Mouse (Mus musculus) gastrocnemius, postnatal 36 days (tissue): ENCODE measurements around the gene Pdcd6. TPM values are rescaled to one million over a fixed set of nuclear protein-coding genes. Genes with fewer than 3 reads are reported as not detected.

Experiments used
- DNase-seq, 2 experiments: peaks; one replicate each; pipeline ENCODE4 v3.0.0; 2022
- intact Hi-C: fragments of 180-260 bp; cut with DNase I; formaldehyde crosslinking; loops from one replicate; pipeline ENCODE4 v1.15.1; 2025
- long read RNA-seq, 2 experiments: library from polyadenylated mRNA; stranded (forward); transcript quantifications; one replicate each; pipeline ENCODE4 v2.0.0; 2021
- total RNA-seq, 2 experiments: library from RNA; stranded (reverse); gene quantifications; 2 replicates each; pipeline ENCODE4 v1.2.3; 2021

Gene Pdcd6
- total RNA-seq: 10 to 100 TPM; 15.4 to 18.1 TPM
- long read RNA-seq, experiment 1, transcript Pdcd6-201 (6 exons, 1,131 nt): major isoform, 12 of 19 reads
- long read RNA-seq, experiment 1, partial matches to known transcripts: 1 of 19 reads
- long read RNA-seq, experiment 1, other reads (novel, unspliced or antisense): 3 of 19 reads
- long read RNA-seq, experiment 2, transcript Pdcd6-203 (6 exons, 1,376 nt): minor isoform, 10 of 36 reads
- long read RNA-seq, experiment 2, transcript Pdcd6-201 (6 exons, 1,131 nt): major isoform, 23 of 36 reads
- long read RNA-seq, experiment 2, partial matches to known transcripts: 1 of 36 reads
- long read RNA-seq, experiment 2, other reads (novel, unspliced or antisense): 2 of 36 reads

GRCm38 (mm10) chr13:74317170-74317849 is at the start of gene Pdcd6:
Gene Pdcd6 (minus strand): TSS chr13:74317580.
- intact Hi-C loops: no loop called here
- peak; percentile 85 to 91 for DNase-seq

- DNase-seq: peak; percentile 32 to 64
- intact Hi-C loops: loop anchor here (10.0 kb wide), 1 partner anchor 91 kb away; no protein-coding TSS in a partner anchor
Measured at GRCm38 (mm10) chr13:74363859-74364235, 46.5 kb upstream of the Pdcd6 start, which contains the start of gene Lrrc14b. Gene Lrrc14b (minus strand): TSS chr13:74364005.

- intact Hi-C loops: loop anchor here (10.0 kb wide), 1 partner anchor 91 kb away; no protein-coding TSS in a partner anchor
Measured at GRCm38 (mm10) chr13:74363176-74363858, 45.9 kb upstream of the Pdcd6 start.

GRCm38 (mm10) chr13:74362218-74362617 is 44.8 kb upstream of the Pdcd6 start:
- DNase-seq: no peak
- intact Hi-C loops: loop anchor here (10.0 kb wide), 1 partner anchor 93 kb away; no protein-coding TSS in a partner anchor

More at GRCm38 (mm10) chr13:74363176-74363858, 45.9 kb upstream of the Pdcd6 start:
- DNase-seq: peak in 1 of 2 experiments; percentile 47

- DNase-seq: no peak
- intact Hi-C loops: no loop called here
Measured at GRCm38 (mm10) chr13:74356491-74356890, 39.1 kb upstream of the Pdcd6 start.

- intact Hi-C loops: no loop called here
- DNase-seq: no peak
Measured at GRCm38 (mm10) chr13:74350435-74350906, 33.1 kb upstream of the Pdcd6 start.

GRCm38 (mm10) chr13:74349566-74350434 is 32.4 kb upstream of the Pdcd6 start, which contains the start of the genes Sdha and Ccdc127:
Gene Sdha (minus strand): TSS chr13:74350280.
Gene Ccdc127 (plus strand): TSS chr13:74350309.
- peak; percentile 94 to 96 for DNase-seq
- intact Hi-C loops: loop anchor here (10.0 kb wide), 1 partner anchor 155 kb away; no protein-coding TSS in a partner anchor

- DNase-seq: no peak
- intact Hi-C loops: loop anchor here (10.0 kb wide), 1 partner anchor 164 kb away; no protein-coding TSS in a partner anchor
Measured at GRCm38 (mm10) chr13:74341036-74341435, 23.7 kb upstream of the Pdcd6 start.

GRCm38 (mm10) chr13:74329321-74329720 is 11.9 kb upstream of the Pdcd6 start:
- no peak for DNase-seq
- intact Hi-C loops: loop anchor here (10.0 kb wide), 1 partner anchor 1805 kb away; no protein-coding TSS in a partner anchor

GRCm38 (mm10) chr13:74316789-74317169 is 601 bp downstream of the Pdcd6 start:
- intact Hi-C loops: no loop called here
- no peak for DNase-seq

GRCm38 (mm10) chr13:74316386-74316785 is 994 bp downstream of the Pdcd6 start:
- DNase-seq: no peak
- intact Hi-C loops: no loop called here

GRCm38 (mm10) chr13:74314616-74315015 is 2.8 kb downstream of the Pdcd6 start:
- intact Hi-C loops: no loop called here
- no peak for DNase-seq

- no peak for DNase-seq
- intact Hi-C loops: loop anchor here (10.0 kb wide), 1 partner anchor 341 kb away; the partner anchor contains the start of gene Zdhhc11
Measured at GRCm38 (mm10) chr13:74305780-74306179, 11.6 kb downstream of the Pdcd6 start.

GRCm38 (mm10) chr13:74305380-74305779 is 12.0 kb downstream of the Pdcd6 start:
- no peak for DNase-seq
- intact Hi-C loops: loop anchor here (10.0 kb wide), 1 partner anchor 341 kb away; the partner anchor contains the start of gene Zdhhc11

GRCm38 (mm10) chr13:74302050-74303037 is 15.0 kb downstream of the Pdcd6 start:
- intact Hi-C loops: loop anchor here (5.0 to 10.0 kb wide), 3 partner anchors 110 to 338 kb away; partner anchors contain the start of gene Zdhhc11
- DNase-seq: no peak

GRCm38 (mm10) chr13:74301607-74301984 is 15.8 kb downstream of the Pdcd6 start:
- DNase-seq: no peak
- intact Hi-C loops: loop anchor here (5.0 to 10.0 kb wide), 3 partner anchors 109 to 337 kb away; partner anchors contain the start of gene Zdhhc11

- intact Hi-C loops: loop anchor here (5.0 to 10.0 kb wide), 3 partner anchors 109 to 336 kb away; partner anchors contain the start of gene Zdhhc11
- DNase-seq: peak; percentile 39 to 44
Measured at GRCm38 (mm10) chr13:74300925-74301606, 16.3 kb downstream of the Pdcd6 start.
